Mouse (Mus musculus) G1E (cell line): ENCODE measurements around the gene Exoc1. TPM values are rescaled to one million over a fixed set of nuclear protein-coding genes. Genes with fewer than 3 reads are reported as not detected.
A peak's percentile ranks its signal among the peaks of the same experiment; 100 is the strongest.

Experiments
- ATAC-seq: 2 replicates; pipeline ENCODE4 v1.8.0; 2016; ENCODE audit warnings: mild to moderate bottlenecking; ENCODE audit not compliant: insufficient number of reproducible peaks, poor library complexity, low FRiP score, severe bottlenecking; ENCODE audit errors: extremely low read depth
- DNase-seq: peaks from one replicate; pipeline ENCODE4 v3.0.0; 2012; ENCODE audit warnings: low spot score
- H3K27me3 ChIP-seq: 2 replicates; pipeline ENCODE4 v1.6.1; 2012; ENCODE audit warnings: mild to moderate bottlenecking, low read length, inconsistent platforms; ENCODE audit not compliant: insufficient read depth
- H3K36me3 ChIP-seq: replicated peaks from 2 replicates; pipeline ENCODE3; 2012; ENCODE audit warnings: mild to moderate bottlenecking, inconsistent platforms
- H3K4me1 ChIP-seq: 2 replicates; pipeline ENCODE4 v1.6.1; 2012; ENCODE audit warnings: low read depth, low read length, inconsistent platforms, mixed read lengths; ENCODE audit not compliant: insufficient read depth
- H3K4me3 ChIP-seq: 2 replicates; pipeline ENCODE4 v1.5.1; 2012; ENCODE audit warnings: low read depth, mild to moderate bottlenecking, inconsistent platforms, low read length, moderate library complexity, mixed read lengths
- H3K9me3 ChIP-seq: replicated peaks from 2 replicates; pipeline ENCODE4 v1.6.1; 2012; ENCODE audit warnings: inconsistent platforms
- CTCF ChIP-seq: IDR thresholded peaks from 2 replicates; pipeline ENCODE4 v1.5.1; 2012; ENCODE audit warnings: low read depth, low read length, inconsistent platforms, mixed read lengths
- GATA1 ChIP-seq: IDR thresholded peaks from 2 replicates; pipeline ENCODE4 v1.6.1; 2012; ENCODE audit warnings: borderline replicate concordance, low read length, inconsistent platforms, mixed read lengths
- GATA2 ChIP-seq: IDR thresholded peaks from 2 replicates; pipeline ENCODE4 v1.6.1; 2012; ENCODE audit warnings: low read depth, low read length, inconsistent platforms, borderline replicate concordance
- POLR2AphosphoS5 ChIP-seq: IDR thresholded peaks from 2 replicates; pipeline ENCODE4 v1.6.1; 2012; ENCODE audit warnings: low read depth, low read length, inconsistent platforms; ENCODE audit not compliant: insufficient replicate concordance
- TAL1 ChIP-seq: conservative IDR thresholded peaks from 2 replicates; pipeline ENCODE4 v1.6.1; 2012; ENCODE audit warnings: low read depth, low read length, inconsistent platforms, mixed read lengths
- polyA plus RNA-seq: library from polyadenylated mRNA; stranded (reverse); fragments of >175 nt; gene quantifications from 2 replicates; pipeline ENCODE4 v1.2.3, GENCODE M21; 2012
- total RNA-seq, 2 experiments: library from RNA; stranded (forward) in 1 of 2; stranded (reverse) in 1 of 2; fragments of 200-1000 nt in 1 of 2; fragments of >200 nt in 1 of 2; fragmentation: Nextera tagmentation in 1 of 2; gene quantifications; 2 replicates each; pipeline ENCODE4 v1.2.3; 2014 to 2017

Exoc1 gene
- total and polyA plus RNA-seq, 3 experiments: 2.2 to 72.3 (median 59.6) TPM

- DNase-seq (no peak), ATAC-seq (no peak)
- Histone ChIP-seq H3K36me3 (peaks cover 30% of the 10 kb centered on the region), H3K9me3 (peaks cover 4% of the 10 kb centered on the region), H3K4me3 (peak overlapping the region; percentile 92), H3K27me3 (no peaks in the 10 kb centered on the region), H3K4me1 (peaks cover 15% of the 10 kb centered on the region)
- no peak for TF ChIP-seq TAL1
- no peak for TF ChIP-seq GATA1
- no peak for TF ChIP-seq GATA2
- TF ChIP-seq CTCF: no peak
- TF ChIP-seq POLR2AphosphoS5: no peak
These were observed 60.2 kb downstream of the Exoc1 start for GRCm38 (mm10) chr5:76589311-76589710.

GRCm38 (mm10) chr5:76590009-76590408, 60.9 kb downstream of the Exoc1 start:
- ATAC-seq (no peak), DNase-seq (no peak)
- no peaks in the 10 kb centered on the region for H3K27me3 ChIP-seq
- TF ChIP-seq CTCF: no peak
- no peak for TF ChIP-seq TAL1
- no peak for TF ChIP-seq GATA2
- no peak for TF ChIP-seq POLR2AphosphoS5
- no peak for TF ChIP-seq GATA1
- peaks cover 37% of the 10 kb centered on the region for H3K36me3 ChIP-seq
- H3K4me3 ChIP-seq: no peak overlapping the region; the same call in 1 of the 2 replicates
- peaks cover 15% of the 10 kb centered on the region for H3K4me1 ChIP-seq
- H3K9me3 ChIP-seq: peaks cover 4% of the 10 kb centered on the region

GRCm38 (mm10) chr5:76591885-76592284, 62.8 kb downstream of the Exoc1 start:
- peaks cover 15% of the 10 kb centered on the region for H3K4me1 ChIP-seq
- H3K9me3 ChIP-seq: peaks cover 4% of the 10 kb centered on the region
- H3K36me3 ChIP-seq: peaks cover 56% of the 10 kb centered on the region
- H3K4me3 ChIP-seq: no peak overlapping the region
- no peak for DNase-seq
- ATAC-seq: no peak
- H3K27me3 ChIP-seq: no peaks in the 10 kb centered on the region
- no peak for TF ChIP-seq CTCF

- ATAC-seq (no peak), DNase-seq (no peak)
- no peak overlapping the region for H3K4me3 ChIP-seq
- TF ChIP-seq CTCF: no peak
- no peak for TF ChIP-seq GATA1
- no peak for TF ChIP-seq POLR2AphosphoS5
- no peak for TF ChIP-seq TAL1
- no peak for TF ChIP-seq GATA2
- H3K9me3 ChIP-seq: no peaks in the 10 kb centered on the region
- H3K36me3 ChIP-seq: peaks cover 94% of the 10 kb centered on the region
- no peaks in the 10 kb centered on the region for H3K27me3 ChIP-seq
- no peaks in the 10 kb centered on the region for H3K4me1 ChIP-seq
These were observed 80.7 kb downstream of the Exoc1 start for GRCm38 (mm10) chr5:76609702-76610370.

- Histone ChIP-seq H3K27me3 (no peaks in the 10 kb centered on the region), H3K36me3 (peaks cover 92% of the 10 kb centered on the region), H3K4me1 (no peaks in the 10 kb centered on the region), H3K9me3 (no peaks in the 10 kb centered on the region), H3K4me3 (no peak overlapping the region)
- DNase-seq: no peak
- ATAC-seq: no peak
- TF ChIP-seq TAL1 (no peak), POLR2AphosphoS5 (no peak), CTCF (no peak), GATA1 (no peak), GATA2 (no peak)
These were observed 83.9 kb downstream of the Exoc1 start for GRCm38 (mm10) chr5:76612867-76613499.

- Histone ChIP-seq H3K4me1 (no peaks in the 10 kb centered on the region), H3K4me3 (no peak overlapping the region), H3K9me3 (no peaks in the 10 kb centered on the region), H3K36me3 (peaks cover 92% of the 10 kb centered on the region), H3K27me3 (no peaks in the 10 kb centered on the region)
- ATAC-seq (no peak), DNase-seq (no peak)
- TF ChIP-seq TAL1 (no peak), GATA1 (no peak), POLR2AphosphoS5 (no peak), GATA2 (no peak), CTCF (no peak)
These were observed 86.2 kb downstream of the Exoc1 start for GRCm38 (mm10) chr5:76615276-76615675.
